Mouse (Mus musculus) cerebellum, adult 9-10 months (tissue): Measurements from ENCODE around the gene Nlrc5.

Experiments used
- DNase-seq: peaks from one replicate; pipeline ENCODE4 v3.0.0; 2022

Nlrc5 gene

GRCm38 (mm10) chr8:94574159-94574907 lies 140.2 kb downstream of the Nlrc5 start:
- peak; percentile 60 for DNase-seq

GRCm38 (mm10) chr8:94575148-94575547 lies 141.0 kb downstream of the Nlrc5 start:
- no peak for DNase-seq
